Mouse (Mus musculus) CH12.LX (cell line): ENCODE results near the gene Crybb2. TPM values are rescaled to one million over a fixed set of nuclear protein-coding genes. Genes with fewer than 3 reads are reported as not detected.

ENCODE experiments used
- DNase-seq: peaks from one replicate; pipeline ENCODE4 v3.0.0-alpha.2; 2013; ENCODE audit errors: extremely low read depth
- H3K27ac ChIP-seq: 2 replicates; pipeline ENCODE4 v1.5.1; 2012; ENCODE audit warnings: low read depth, mild to moderate bottlenecking, control low read depth, moderate library complexity; ENCODE audit not compliant: insufficient read depth
- H3K27me3 ChIP-seq: replicated peaks from 2 replicates; pipeline ENCODE3; 2012; ENCODE audit warnings: inconsistent platforms
- H3K36me3 ChIP-seq, 2 experiments: replicated peaks in 1 of 2; 2 replicates each; pipeline versions ENCODE3 to v1.6.1; 2012; ENCODE audit warnings: inconsistent platforms in 1 of 2, low read length in 1 of 2, mild to moderate bottlenecking in 1 of 2, mixed read lengths in 1 of 2, moderate library complexity in 1 of 2; ENCODE audit not compliant: control insufficient read depth in 1 of 2, insufficient read depth in 1 of 2
- H3K4me1 ChIP-seq, 2 experiments: 2 replicates each; pipeline ENCODE4 v1.6.1; 2012; ENCODE audit warnings: inconsistent platforms in 1 of 2, moderate library complexity in 1 of 2; ENCODE audit not compliant: insufficient read depth in 2 of 2, control insufficient read depth in 1 of 2
- H3K4me2 ChIP-seq: 2 replicates; pipeline ENCODE4 v1.6.1; 2012; ENCODE audit warnings: low read depth, mild to moderate bottlenecking, control low read depth; ENCODE audit not compliant: poor library complexity, insufficient read depth, severe bottlenecking
- H3K4me3 ChIP-seq, 3 experiments: fragments of 150-350 bp in 1 of 3; sonication (generic) in 1 of 3; replicated peaks in 1 of 3; 2 replicates each; pipeline versions ENCODE3 to v1.5.1; 2011 to 2012; ENCODE audit warnings: low read depth in 2 of 3, low read length in 2 of 3, mild to moderate bottlenecking in 2 of 3, moderate library complexity in 2 of 3, control low read depth in 1 of 3, improper control_type of control experiment in 1 of 3, inconsistent platforms in 1 of 3, mixed read lengths in 1 of 3; ENCODE audit not compliant: poor library complexity in 1 of 3
- H3K79me2 ChIP-seq: replicated peaks from 2 replicates; pipeline ENCODE4 v1.6.1; 2012; ENCODE audit warnings: mild to moderate bottlenecking, moderate library complexity; ENCODE audit not compliant: control insufficient read depth, poor library complexity, insufficient read depth, severe bottlenecking; ENCODE audit errors: extremely low read depth
- H3K9ac ChIP-seq: 2 replicates; pipeline ENCODE4 v1.6.1; 2012; ENCODE audit warnings: low read depth, mild to moderate bottlenecking, control low read depth, moderate library complexity; ENCODE audit not compliant: insufficient read depth
- H3K9me3 ChIP-seq: replicated peaks from 2 replicates; pipeline ENCODE3; 2012; ENCODE audit warnings: low read length, inconsistent platforms, mixed read lengths
- CHD1 ChIP-seq: IDR thresholded peaks from 2 replicates; pipeline ENCODE4 v1.6.1; 2012; ENCODE audit warnings: low read depth, low read length, improper control_type of control experiment, inconsistent platforms
- CHD2 ChIP-seq: IDR thresholded peaks from 2 replicates; pipeline ENCODE4 v1.6.1; 2011; ENCODE audit warnings: low read length, improper control_type of control experiment
- CTCF ChIP-seq, 2 experiments: IDR thresholded peaks in 1 of 2; conservative IDR thresholded peaks in 1 of 2; 2 replicates each; pipeline ENCODE4 v1.5.1; 2011 to 2012; ENCODE audit warnings: low read depth in 2 of 2, low read length in 2 of 2, improper control_type of control experiment in 1 of 2, inconsistent platforms in 1 of 2, mild to moderate bottlenecking in 1 of 2, moderate library complexity in 1 of 2
- ELF1 ChIP-seq: IDR thresholded peaks from 2 replicates; pipeline ENCODE4 v1.6.1; 2014; ENCODE audit warnings: low read depth, mild to moderate bottlenecking, inconsistent platforms, low read length, improper control_type of control experiment
- IRF4 ChIP-seq: IDR thresholded peaks from 2 replicates; pipeline ENCODE4 v1.6.1; 2014; ENCODE audit warnings: low read depth, mild to moderate bottlenecking, inconsistent platforms, low read length, improper control_type of control experiment
- JUN ChIP-seq: IDR thresholded peaks from 2 replicates; pipeline ENCODE4 v1.6.1; 2011; ENCODE audit warnings: low read depth, mild to moderate bottlenecking, low read length, improper control_type of control experiment, moderate library complexity; ENCODE audit not compliant: insufficient read depth
- KAT2A ChIP-seq: IDR thresholded peaks from 2 replicates; pipeline ENCODE4 v1.6.1; 2012; ENCODE audit warnings: low read length, improper control_type of control experiment, inconsistent platforms; ENCODE audit not compliant: insufficient replicate concordance
- MAX ChIP-seq: IDR thresholded peaks from 2 replicates; pipeline ENCODE4 v1.6.1; 2011; ENCODE audit warnings: low read length, improper control_type of control experiment
- MAZ ChIP-seq: IDR thresholded peaks from 2 replicates; pipeline ENCODE4 v1.6.1; 2012; ENCODE audit warnings: low read depth, mild to moderate bottlenecking, inconsistent platforms, low read length, improper control_type of control experiment, moderate library complexity
- MEF2A ChIP-seq: IDR thresholded peaks from 2 replicates; pipeline ENCODE4 v1.6.1; 2014; ENCODE audit warnings: low read depth, mild to moderate bottlenecking, inconsistent platforms, low read length, improper control_type of control experiment, borderline replicate concordance
- MXI1 ChIP-seq: IDR thresholded peaks from 2 replicates; pipeline ENCODE4 v1.6.1; 2011; ENCODE audit warnings: mild to moderate bottlenecking, low read depth, low read length, improper control_type of control experiment
- MYC ChIP-seq: IDR thresholded peaks from 2 replicates; pipeline ENCODE4 v1.6.1; 2011; ENCODE audit warnings: low read depth, mild to moderate bottlenecking, improper control_type of control experiment, low read length
- NRF1 ChIP-seq: IDR thresholded peaks from 2 replicates; pipeline ENCODE4 v1.6.1; 2014; ENCODE audit warnings: low read depth, mild to moderate bottlenecking, inconsistent platforms, low read length, improper control_type of control experiment, moderate library complexity
- POLR2AphosphoS2 ChIP-seq: IDR thresholded peaks from 2 replicates; pipeline ENCODE4 v1.6.1; 2011; ENCODE audit warnings: low read depth, low read length, improper control_type of control experiment
- RAD21 ChIP-seq: IDR thresholded peaks from 2 replicates; pipeline ENCODE4 v1.6.1; 2011; ENCODE audit warnings: low read depth, mild to moderate bottlenecking, low read length, improper control_type of control experiment, moderate library complexity
- SIN3A ChIP-seq: IDR thresholded peaks from 2 replicates; pipeline ENCODE4 v1.6.1; 2012; ENCODE audit warnings: low read length, improper control_type of control experiment, inconsistent platforms
- TCF12 ChIP-seq: IDR thresholded peaks from 2 replicates; pipeline ENCODE4 v1.6.1; 2014; ENCODE audit warnings: low read depth, mild to moderate bottlenecking, inconsistent platforms, low read length, improper control_type of control experiment
- UBTF ChIP-seq: IDR thresholded peaks from 2 replicates; pipeline ENCODE4 v1.6.1; 2012; ENCODE audit warnings: low read depth, mild to moderate bottlenecking, inconsistent platforms, low read length, improper control_type of control experiment, moderate library complexity
- USF1 ChIP-seq: IDR thresholded peaks from 2 replicates; pipeline ENCODE4 v1.6.1; 2014; ENCODE audit warnings: low read depth, mild to moderate bottlenecking, inconsistent platforms, low read length, improper control_type of control experiment
- ZC3H11A ChIP-seq: IDR thresholded peaks from 2 replicates; pipeline ENCODE4 v1.6.1; 2012; ENCODE audit warnings: low read depth, mild to moderate bottlenecking, inconsistent platforms, low read length, improper control_type of control experiment
- dilution Hi-C: fragments of 300-500 bp; cut with MboI; formaldehyde crosslinking; loops from 2 replicates; pipeline ENCODE4 v1.14.3; 2020; ENCODE audit warnings: low sequenced_read_pairs; ENCODE audit not compliant: extremely low pct_unique_long_range_greater_than_20kb, extremely low pct_ligation_motif_present
- in situ Hi-C: fragments of 300-500 bp; cut with MboI; formaldehyde crosslinking; loops from 3 replicates; pipeline ENCODE4 v1.14.3; 2019; ENCODE audit warnings: low sequenced_read_pairs, low pct_ligation_motif_present, low pct_unique_long_range_greater_than_20kb, mixed read lengths
- polyA plus RNA-seq: library from polyadenylated mRNA; unstranded; fragments of >175 nt; gene quantifications from 2 replicates; pipeline ENCODE4 v1.2.1, GENCODE M21; 2012; ENCODE audit warnings: low read depth; ENCODE audit not compliant: insufficient read length
- total RNA-seq, 2 experiments: library from RNA; depleted of rRNA; stranded (reverse); fragments of 300-350 nt in 1 of 2; fragments of >200 nt in 1 of 2; gene quantifications; 2 replicates each; pipeline ENCODE4 v1.2.3; 2012 to 2014

Gene Crybb2
- total and polyA plus RNA-seq, 3 experiments: not detected

GRCm38 (mm10) chr5:113092406-113092805 lies 22.5 kb upstream of the Crybb2 start:
- no peaks in the 10 kb centered on the region for H3K79me2 ChIP-seq
- H3K4me2 ChIP-seq: no peak overlapping the region
- no peaks in the 10 kb centered on the region for H3K27me3 ChIP-seq
- H3K27ac ChIP-seq: no peak overlapping the region
- in situ Hi-C loops (no loop called here), dilution Hi-C loops (loop anchor here (25.0 kb wide), 1 partner anchor 95 kb away; no protein-coding TSS in a partner anchor)
- H3K4me3 ChIP-seq: no peak overlapping the region
- TF ChIP-seq USF1 (no peak), MAX (no peak), JUN (no peak), MEF2A (no peak), NRF1 (no peak)
- no peaks in the 10 kb centered on the region for H3K9me3 ChIP-seq
- H3K9ac ChIP-seq: no peak overlapping the region
- H3K36me3 ChIP-seq: peaks cover 0 to 73% of the 10 kb centered on the region in 2 experiments
- no peak for DNase-seq
- no peaks in the 10 kb centered on the region for H3K4me1 ChIP-seq

DNA sequence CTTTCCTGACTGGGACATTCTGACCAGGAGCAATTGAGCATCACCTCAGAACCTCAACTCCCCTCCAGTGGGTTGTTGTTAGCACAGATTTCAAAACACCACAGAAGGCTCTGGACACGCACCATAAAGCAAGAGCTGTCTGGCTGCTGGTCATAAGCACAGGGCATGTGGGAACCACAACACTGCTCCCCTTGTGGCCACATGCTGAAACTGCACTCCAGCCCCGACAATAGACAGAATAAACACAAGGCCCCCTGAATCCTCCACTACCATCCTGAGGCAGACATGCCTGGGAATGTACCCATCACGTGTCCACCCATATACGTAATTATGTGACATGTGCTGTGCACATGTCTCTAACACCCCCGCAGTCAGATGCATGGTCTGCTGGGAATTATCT lies 21.2 kb upstream of the Crybb2 start:
- no peak overlapping the region for H3K27ac ChIP-seq
- TF ChIP-seq CHD1 (no peak), CTCF (conservative IDR thresholded peaks at IDR 0.05 in 1 of 2, IDR thresholded peaks at IDR 0.05 in 1 of 2; ENCODE audit: low read depth in 2 of 2, low read length in 2 of 2) (peak; percentile 43 to 86)
- H3K79me2 ChIP-seq: no peaks in the 10 kb centered on the region
- in situ Hi-C loops: no loop called here
- H3K4me3 ChIP-seq: no peak overlapping the region
- H3K4me2 ChIP-seq: no peak overlapping the region
- H3K9ac ChIP-seq: no peak overlapping the region
- H3K27me3 ChIP-seq: no peaks in the 10 kb centered on the region
- dilution Hi-C loops: loop anchor here (25.0 kb wide), 1 partner anchor 96 kb away; no protein-coding TSS in a partner anchor
- peaks cover 0 to 61% of the 10 kb centered on the region in 2 experiments for H3K36me3 ChIP-seq
- no peaks in the 10 kb centered on the region for H3K9me3 ChIP-seq
- H3K4me1 ChIP-seq: no peaks in the 10 kb centered on the region
- DNase-seq: no peak

DNA sequence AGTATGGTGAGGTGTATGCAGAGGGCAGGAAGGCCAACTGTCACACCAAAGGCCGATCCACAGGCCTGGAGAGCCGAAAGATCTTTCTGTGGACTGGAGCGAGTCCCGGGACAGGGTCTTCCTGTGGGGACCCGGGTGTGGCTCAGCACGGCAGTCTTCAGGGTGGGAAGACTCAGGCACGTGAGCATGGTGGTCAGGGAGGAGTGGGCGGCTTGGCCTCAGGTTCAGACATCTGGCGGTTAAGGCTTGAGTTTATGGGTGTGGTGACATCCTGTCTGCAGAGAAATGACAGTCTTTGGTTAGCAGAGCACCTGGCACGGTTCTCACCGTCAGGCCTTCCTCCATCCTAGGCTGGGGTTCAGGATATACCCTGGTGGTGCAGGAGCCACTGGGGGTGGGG lies 20.8 kb upstream of the Crybb2 start:
- no peak overlapping the region for H3K4me2 ChIP-seq
- no peaks in the 10 kb centered on the region for H3K9me3 ChIP-seq
- dilution Hi-C loops: loop anchor here (25.0 kb wide), 1 partner anchor 97 kb away; no protein-coding TSS in a partner anchor
- no peak for DNase-seq
- H3K27ac ChIP-seq: no peak overlapping the region
- no peaks in the 10 kb centered on the region for H3K4me1 ChIP-seq
- no peaks in the 10 kb centered on the region for H3K79me2 ChIP-seq
- TF ChIP-seq ELF1 (no peak), POLR2AphosphoS2 (no peak), MAZ (no peak), MXI1 (no peak), MEF2A (no peak), KAT2A (no peak), ZC3H11A (no peak), IRF4 (no peak), NRF1 (no peak), CTCF (conservative IDR thresholded peaks at IDR 0.05 in 1 of 2, IDR thresholded peaks at IDR 0.05 in 1 of 2; ENCODE audit: low read depth in 2 of 2, low read length in 2 of 2) (no peak), SIN3A (no peak), MAX (no peak), TCF12 (no peak), RAD21 (no peak), CHD2 (no peak), MYC (no peak), UBTF (no peak)
- H3K9ac ChIP-seq: no peak overlapping the region
- peaks cover 0 to 57% of the 10 kb centered on the region in 2 experiments for H3K36me3 ChIP-seq
- no peaks in the 10 kb centered on the region for H3K27me3 ChIP-seq
- in situ Hi-C loops: no loop called here
- no peak overlapping the region for H3K4me3 ChIP-seq
